Mouse (Mus musculus): Measurements from ENCODE around the gene Ccr2. TPM values are rescaled to one million over a fixed set of nuclear protein-coding genes. Genes with fewer than 3 reads are reported as not detected.

The Ccr2 gene
- 37.1 TPM for polyA plus RNA-seq (2017; shearing (Covaris generic))

DNA sequence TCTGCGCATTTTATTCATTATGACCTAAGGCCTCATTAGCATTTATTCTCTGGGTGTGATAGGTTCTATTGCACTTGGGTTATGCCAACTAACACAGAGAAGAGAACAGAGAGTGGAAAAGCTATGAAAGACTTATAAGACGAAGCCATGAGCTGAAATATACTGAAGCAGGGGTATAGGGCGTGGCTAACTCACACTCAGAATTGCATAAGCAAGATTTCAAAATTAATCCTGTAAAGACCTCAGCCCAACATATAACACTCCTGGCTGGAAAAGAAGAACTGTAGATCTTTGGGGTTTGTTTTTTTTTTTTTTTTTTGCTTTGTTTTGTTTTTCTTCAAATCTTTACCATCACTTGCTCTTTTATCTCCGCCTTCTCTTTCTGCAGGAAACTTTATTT lies at the start of gene Ccr2:
Gene Ccr2, plus strand, starts transcription at position 228 of the 400 bp plus-strand sequence.

GRCm38 (mm10) chr9:124121387-124122184 lies 19.8 kb downstream of the Ccr2 start, which contains the start of gene Ccr5:
Ccr5 (plus strand) TSS chr9:124121543.

Other genes with a start within 250 kb of the Ccr2 start
- gene Xcr1, start 239.9 kb upstream of the Ccr2 start, polyA plus RNA-seq (2017; shearing (Covaris generic)), result 2.0 TPM
- 0.27 TPM for gene Ccr1, start 133.3 kb upstream of the Ccr2 start, polyA plus RNA-seq (2017; shearing (Covaris generic))
- gene Ccr1l1, start 123.5 kb upstream of the Ccr2 start, polyA plus RNA-seq (2017; shearing (Covaris generic)), result not detected
- gene Ccr3, start 80.0 kb upstream of the Ccr2 start, polyA plus RNA-seq (2017; shearing (Covaris generic)), result not detected
- gene Ccr5, start 19.6 kb downstream of the Ccr2 start, polyA plus RNA-seq (2017; shearing (Covaris generic)), result 40.9 TPM
- 8.8 TPM for gene 2010315B03Rik, start 210.7 kb downstream of the Ccr2 start, polyA plus RNA-seq (2017; shearing (Covaris generic))